Mouse (Mus musculus) c-Kit-positive CD71-positive TER-119-negative erythroid progenitor cells, embryonic 14.5 days (primary cell): ENCODE data around the gene Gpr108.

Experiments used
- DNase-seq: peaks from one replicate; pipeline ENCODE4 v3.0.0-alpha.2; 2013; ENCODE audit warnings: low read depth

The Gpr108 gene

DNA sequence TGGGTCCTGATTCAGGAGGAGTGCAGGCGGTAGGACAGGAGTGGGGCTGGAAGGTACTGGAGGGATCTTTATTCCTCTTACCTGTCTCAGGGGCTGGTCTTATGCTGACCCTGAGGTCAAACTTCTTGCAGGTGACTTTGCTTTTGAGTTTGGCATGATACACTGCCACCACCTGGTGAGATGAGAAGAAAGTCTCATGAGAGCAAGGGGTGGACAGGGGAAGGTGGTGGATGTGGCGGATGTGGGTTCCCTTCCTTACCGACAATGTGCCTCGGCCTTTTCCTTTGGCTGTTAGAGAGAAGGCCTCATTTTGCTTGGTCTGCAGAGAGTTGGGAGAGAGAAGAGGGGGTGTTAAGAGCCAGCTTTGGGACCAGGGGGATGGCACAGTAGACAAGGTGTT, 38.9 kb downstream of the Gpr108 start:
- DNase-seq = no peak

DNA sequence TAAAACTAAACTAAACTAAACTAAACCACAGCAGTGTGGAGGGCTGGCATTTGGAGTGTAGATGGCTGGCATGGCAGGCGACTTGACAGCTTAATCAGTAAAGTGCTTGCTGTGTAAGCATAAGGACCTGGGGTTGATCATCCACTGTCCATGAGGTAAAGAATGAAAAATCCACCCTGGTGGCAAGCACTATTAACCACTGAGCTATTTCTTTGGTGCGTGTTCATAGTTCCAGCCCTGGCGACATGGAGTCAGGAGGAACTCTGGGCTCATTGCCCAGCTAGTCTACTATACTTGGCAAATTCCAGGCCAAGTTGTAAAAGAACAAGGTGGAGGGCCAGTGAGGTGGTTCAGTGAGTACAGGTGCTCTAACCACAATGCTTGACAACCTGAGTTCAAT, 40.3 kb downstream of the Gpr108 start:
- DNase-seq = no peak

DNA sequence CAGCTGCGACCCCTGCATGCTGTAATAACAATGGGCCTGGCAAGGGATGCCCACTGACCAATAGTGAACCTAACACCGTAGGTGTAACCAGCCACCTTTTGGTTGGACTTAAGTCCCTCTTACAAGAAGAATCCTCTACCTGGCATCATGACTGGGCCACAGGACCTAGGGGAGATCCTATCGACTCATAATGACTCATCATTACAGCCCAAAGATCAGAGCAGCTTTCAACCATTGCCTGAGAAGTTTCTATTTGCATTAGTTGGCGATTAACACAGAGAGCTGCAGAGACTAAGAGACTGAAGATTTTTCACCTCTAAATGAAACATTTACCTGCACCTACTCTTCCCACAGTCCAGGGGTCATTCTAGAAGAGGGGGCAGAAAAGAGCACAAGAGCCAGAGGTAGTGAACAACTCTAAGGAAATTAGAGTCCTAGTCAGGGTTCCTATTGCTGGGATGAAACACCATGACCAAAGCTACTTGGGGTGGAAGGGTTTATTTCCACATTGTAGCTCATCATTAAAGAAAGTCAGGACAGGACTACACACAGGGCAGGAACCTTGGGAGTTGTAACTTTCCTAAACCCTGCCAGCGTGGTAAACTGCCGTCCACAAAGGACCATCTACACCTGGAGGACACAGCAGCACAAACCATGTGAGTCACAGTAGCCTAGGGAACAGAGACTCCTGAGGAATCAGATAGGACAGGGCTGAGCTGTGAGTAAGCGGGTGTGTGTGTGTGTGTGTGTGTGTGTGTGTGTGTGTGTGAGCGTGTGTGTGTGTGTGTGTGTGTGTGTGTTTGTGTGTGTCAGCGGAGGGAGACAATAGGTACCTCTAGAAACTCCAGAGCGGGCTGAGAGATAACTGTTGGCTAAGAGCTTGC, 46.2 kb downstream of the Gpr108 start:
- no peak for DNase-seq

DNA sequence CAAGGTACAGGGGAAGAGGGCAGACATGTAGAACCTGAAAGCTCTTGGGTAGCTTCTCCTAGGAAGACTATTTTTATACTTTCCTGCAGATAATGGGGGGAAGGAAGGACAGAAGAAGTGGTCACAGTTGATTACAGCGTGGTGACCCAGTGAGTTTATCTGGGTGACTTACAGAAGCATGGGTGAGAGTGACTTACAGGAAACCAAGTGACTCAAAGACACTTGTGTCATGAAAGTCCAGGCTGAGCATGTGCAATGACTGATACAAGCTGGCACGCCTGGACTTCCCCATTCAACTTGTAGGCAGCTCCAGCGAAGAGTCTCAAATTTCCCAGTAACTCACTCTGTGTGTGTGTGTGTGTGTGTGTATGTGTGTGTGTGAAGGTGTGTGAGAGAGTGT, 50.0 kb downstream of the Gpr108 start:
- DNase-seq = no peak

DNA sequence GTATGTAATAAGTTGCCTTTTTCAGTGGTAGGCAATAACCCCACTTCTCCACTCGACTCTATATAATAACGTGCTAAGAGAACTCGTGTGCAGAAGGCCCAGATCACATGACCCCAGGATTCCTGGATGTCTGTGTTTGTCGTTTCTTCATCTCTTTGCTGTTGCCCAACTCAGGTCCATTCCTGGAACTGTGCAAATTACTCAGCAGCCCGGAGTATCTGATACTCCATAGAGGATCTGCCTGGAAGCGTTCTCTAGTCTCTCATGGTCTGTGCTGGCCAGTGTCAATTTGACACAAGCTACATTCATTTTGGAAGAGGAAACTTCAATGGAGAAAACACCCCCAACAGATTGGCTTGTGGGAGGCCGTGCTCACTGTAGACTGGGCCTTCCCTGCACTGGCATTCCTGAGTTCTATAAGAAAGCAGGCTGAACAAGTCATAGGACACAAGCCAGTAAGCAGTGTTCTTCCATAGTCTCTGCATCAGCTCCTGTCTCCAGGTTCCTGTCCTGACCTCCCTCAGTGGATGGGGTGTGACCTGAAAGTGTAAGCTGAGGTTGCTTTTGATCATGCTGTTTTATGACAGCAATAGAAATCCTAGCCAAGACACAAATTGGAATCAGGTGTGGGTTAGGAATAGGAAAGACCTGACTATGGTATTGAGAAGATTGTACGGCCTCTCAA, 52.8 kb downstream of the Gpr108 start:
- no peak for DNase-seq

DNA sequence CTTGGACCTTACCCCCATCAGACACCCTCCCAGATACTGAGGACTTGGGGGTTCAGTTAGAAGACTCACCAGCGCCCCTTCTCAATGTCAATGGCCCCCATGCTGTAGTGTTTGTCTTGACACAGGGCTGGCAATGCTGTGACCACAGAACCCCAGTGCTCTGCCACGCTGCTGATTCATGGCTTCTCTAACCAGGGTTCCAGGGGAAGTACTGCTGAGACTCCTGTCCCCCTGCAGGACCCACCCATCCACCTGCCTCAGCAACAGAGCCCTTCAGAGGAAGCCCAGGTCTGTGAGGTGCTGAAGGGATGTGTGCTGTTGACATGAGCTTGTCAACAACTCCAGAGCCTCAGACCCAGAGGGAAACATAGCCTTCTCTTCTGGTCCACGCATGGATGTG, 53.5 kb downstream of the Gpr108 start:
- DNase-seq = no peak

DNA sequence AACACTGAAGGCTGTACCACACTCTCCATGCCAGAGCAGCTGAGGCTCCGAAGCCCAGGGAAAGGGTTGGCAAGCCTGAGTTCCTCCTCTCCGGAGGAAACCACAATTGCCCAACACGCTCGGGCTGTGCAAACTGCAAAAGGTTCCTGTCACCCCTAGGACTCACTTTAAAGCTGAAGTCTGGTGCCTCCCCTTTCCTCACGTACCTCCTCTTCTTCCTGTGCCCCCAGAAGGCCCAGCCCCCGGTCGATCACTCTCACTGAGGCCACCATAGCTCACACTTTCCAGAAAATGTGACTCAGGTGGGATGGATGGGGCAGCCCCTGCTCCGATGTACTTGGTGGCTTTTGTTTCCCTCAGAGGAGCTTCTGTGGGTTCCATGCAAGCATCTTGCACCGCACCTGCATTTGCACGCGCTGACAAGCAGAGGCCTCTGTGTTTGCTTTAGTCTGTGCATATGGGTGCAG, 54.2 kb downstream of the Gpr108 start, which contains the start of gene Tnfsf14:
Tnfsf14 (minus strand) TSS at position 137 of the 467 bp plus-strand sequence.
- no peak for DNase-seq

DNA sequence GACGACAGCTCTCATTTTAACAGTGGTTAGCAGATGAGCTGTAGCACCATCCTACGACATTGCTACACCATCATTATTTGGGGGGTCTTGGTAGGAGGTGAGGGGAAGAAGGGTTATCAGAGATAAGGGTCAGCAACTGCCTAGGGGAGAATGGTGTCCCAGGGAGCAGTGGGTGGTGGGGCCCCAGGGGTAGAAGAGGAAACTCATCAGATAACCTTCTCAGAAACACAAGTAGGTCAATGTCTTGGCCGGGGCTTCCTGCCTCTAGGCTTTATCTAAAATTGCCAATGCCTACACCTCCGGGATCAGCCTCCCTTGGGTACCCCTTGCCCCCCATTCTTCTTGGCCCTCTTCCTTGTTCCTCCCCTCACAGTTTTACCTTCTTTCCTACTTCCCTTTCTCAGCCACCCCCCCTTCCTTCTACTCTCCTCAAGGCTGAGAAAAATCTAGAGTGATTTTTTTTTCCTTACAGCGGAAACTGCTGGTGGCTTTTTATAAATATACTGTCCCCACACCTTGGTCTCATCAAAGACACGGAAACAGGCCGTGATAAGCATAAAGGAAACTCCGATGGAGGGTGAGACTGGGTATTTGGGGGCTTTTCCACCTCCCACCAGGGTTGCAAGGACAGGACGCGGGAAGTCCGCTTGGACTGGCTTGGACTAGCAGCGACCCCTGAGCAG, 59.6 kb downstream of the Gpr108 start:
- DNase-seq = no peak

DNA sequence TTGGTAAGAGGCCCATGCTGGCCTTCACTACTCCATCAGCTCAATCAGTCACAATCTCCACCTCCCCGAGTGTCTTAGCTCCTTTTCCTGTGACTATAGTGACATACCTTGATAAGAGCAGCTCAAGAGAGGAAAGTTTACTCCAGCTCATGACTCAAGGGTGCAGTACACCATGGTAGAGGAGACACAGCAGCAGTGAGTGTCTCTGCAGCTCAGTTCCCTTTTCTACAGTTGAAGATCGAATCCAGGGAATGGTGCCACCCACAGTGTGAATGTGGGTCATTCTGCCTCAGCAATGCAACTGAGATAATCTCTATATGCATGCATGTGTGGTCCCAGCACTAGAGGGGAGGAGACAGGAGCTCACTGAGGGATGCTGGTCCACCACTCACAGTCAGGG, 62.6 kb downstream of the Gpr108 start:
- DNase-seq = no peak
